Mouse (Mus musculus) ovary, adult 18-20 months (tissue): ENCODE results near the gene Harbi1.

Experiments
- DNase-seq: peaks from one replicate; pipeline ENCODE4 v3.0.0; 2022; ENCODE audit warnings: low spot score, mixed read lengths

The Harbi1 gene

GRCm38 (mm10) chr2:91710272-91711234 is at the start of gene Harbi1, which contains the start of gene Atg13:
Gene Harbi1 (plus strand): TSS chr2:91710852.
Gene Atg13 (minus strand): TSS chr2:91710576.
- DNase-seq: peak; percentile 86

GRCm38 (mm10) chr2:91660981-91661380 is 49.7 kb upstream of the Harbi1 start:
- no peak for DNase-seq

- no peak for DNase-seq
Observed at GRCm38 (mm10) chr2:91664780-91665179, 45.9 kb upstream of the Harbi1 start.

- DNase-seq: no peak
Observed at GRCm38 (mm10) chr2:91666386-91666910, 44.2 kb upstream of the Harbi1 start.

- DNase-seq: no peak
Observed at GRCm38 (mm10) chr2:91667747-91668146, 42.9 kb upstream of the Harbi1 start.

- no peak for DNase-seq
Observed at GRCm38 (mm10) chr2:91669326-91669725, 41.3 kb upstream of the Harbi1 start.

GRCm38 (mm10) chr2:91670038-91670437 is 40.6 kb upstream of the Harbi1 start:
- DNase-seq: no peak

GRCm38 (mm10) chr2:91673587-91673986 is 37.1 kb upstream of the Harbi1 start:
- DNase-seq: no peak

GRCm38 (mm10) chr2:91674895-91675294 is 35.8 kb upstream of the Harbi1 start:
- no peak for DNase-seq

GRCm38 (mm10) chr2:91676420-91676819 is 34.2 kb upstream of the Harbi1 start:
- DNase-seq: no peak

GRCm38 (mm10) chr2:91676961-91677360 is 33.7 kb upstream of the Harbi1 start:
- DNase-seq: no peak

- no peak for DNase-seq
Observed at GRCm38 (mm10) chr2:91682850-91683249, 27.8 kb upstream of the Harbi1 start.

- DNase-seq: no peak
Observed at GRCm38 (mm10) chr2:91683919-91684318, 26.7 kb upstream of the Harbi1 start.

GRCm38 (mm10) chr2:91689452-91689851 is 21.2 kb upstream of the Harbi1 start:
- DNase-seq: peak; percentile 86

- DNase-seq: no peak
Observed at GRCm38 (mm10) chr2:91695436-91696224, 15.0 kb upstream of the Harbi1 start.

- DNase-seq: no peak
Observed at GRCm38 (mm10) chr2:91696225-91696590, 14.4 kb upstream of the Harbi1 start.

GRCm38 (mm10) chr2:91699225-91699624 is 11.4 kb upstream of the Harbi1 start:
- DNase-seq: no peak

GRCm38 (mm10) chr2:91701366-91701765 is 9.3 kb upstream of the Harbi1 start:
- no peak for DNase-seq

- DNase-seq: no peak
Observed at GRCm38 (mm10) chr2:91705736-91706135, 4.9 kb upstream of the Harbi1 start.

GRCm38 (mm10) chr2:91706456-91706855 is 4.2 kb upstream of the Harbi1 start:
- DNase-seq: no peak

- DNase-seq: no peak
Observed at GRCm38 (mm10) chr2:91708361-91708760, 2.3 kb upstream of the Harbi1 start.

GRCm38 (mm10) chr2:91711256-91711925 is 739 bp downstream of the Harbi1 start:
- DNase-seq: no peak
